Mouse (Mus musculus): Measurements from ENCODE around the gene Col27a1.

Gene Col27a1

DNA sequence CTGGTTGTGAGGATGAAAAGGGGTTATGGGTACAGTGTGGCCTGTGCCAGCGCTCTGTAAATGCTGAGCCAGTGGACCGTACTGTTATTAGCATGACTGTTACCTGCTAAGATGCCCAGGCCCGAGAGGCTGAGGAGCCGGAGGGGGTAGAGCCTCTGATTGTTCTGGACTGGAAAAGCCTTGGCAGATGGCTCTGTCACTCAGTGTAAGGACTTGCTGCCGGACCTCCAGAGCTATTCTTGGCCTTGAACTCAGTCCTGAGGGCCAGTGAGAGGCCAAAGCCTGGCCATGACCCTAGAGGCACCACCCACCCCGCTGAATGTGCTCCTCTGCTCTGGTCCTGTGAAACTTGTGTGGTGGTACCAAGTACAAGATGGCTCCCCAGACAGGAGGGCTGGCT, 52.5 kb downstream of the Col27a1 start:
- no peak for DNase-seq

DNA sequence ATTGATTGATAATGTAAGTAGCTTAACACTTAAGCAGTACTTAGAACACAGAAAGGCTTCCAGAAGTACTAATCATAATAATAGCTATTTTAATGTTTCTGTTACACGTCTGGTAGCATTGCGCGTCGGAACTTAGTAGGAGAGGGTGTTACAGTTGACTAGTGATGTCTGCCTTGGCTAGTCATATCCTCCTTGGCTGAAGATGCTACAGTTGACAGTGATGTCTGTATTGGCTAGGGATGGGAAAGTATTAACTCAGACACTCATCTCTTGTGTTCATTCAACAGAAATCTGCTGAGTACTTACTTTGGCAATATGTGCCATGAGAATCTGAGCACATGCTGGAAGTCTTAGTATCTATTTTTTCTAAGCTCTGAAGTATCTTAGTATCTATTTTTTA, 53.3 kb downstream of the Col27a1 start:
- DNase-seq: no peak

DNA sequence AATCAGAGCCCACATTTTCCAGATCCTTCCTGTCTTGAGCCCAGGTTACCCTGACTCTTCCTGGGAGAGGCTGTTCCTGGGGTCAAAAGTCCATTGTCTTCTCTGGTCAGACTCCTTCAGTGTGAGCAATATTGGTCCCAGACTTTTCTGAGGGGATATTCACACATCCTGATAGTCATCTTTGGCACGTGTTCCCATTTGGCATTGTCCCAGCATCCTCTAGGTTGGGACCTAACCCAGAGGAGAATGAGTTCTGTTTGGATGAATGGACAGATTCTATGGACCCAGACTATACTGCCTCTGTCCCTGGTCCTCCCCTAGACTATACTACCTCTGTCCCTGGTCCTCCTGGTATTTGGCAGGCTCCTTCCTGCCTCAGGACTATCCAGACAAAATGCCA, 53.8 kb downstream of the Col27a1 start:
- DNase-seq: no peak

DNA sequence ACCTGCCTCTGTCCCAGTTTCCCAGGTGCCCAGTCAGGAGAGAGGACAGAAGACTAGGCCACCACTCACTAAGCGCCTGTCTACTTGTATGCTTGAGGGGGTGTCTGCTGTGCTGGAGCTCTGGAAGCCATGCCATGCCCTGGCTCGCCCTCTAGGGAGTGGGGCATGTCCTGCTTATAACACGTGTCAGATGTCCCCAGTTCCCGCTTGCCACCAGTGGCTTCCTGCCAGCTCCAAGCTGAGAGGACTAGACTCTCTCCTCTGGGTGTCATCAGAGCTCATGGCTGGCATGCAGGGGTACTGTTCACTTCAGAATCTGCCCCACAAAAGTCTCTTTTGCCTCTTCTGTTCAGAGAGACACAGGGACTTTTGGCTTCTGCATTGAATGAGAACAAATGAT, 55.0 kb downstream of the Col27a1 start:
- DNase-seq: peak; percentile 97

DNA sequence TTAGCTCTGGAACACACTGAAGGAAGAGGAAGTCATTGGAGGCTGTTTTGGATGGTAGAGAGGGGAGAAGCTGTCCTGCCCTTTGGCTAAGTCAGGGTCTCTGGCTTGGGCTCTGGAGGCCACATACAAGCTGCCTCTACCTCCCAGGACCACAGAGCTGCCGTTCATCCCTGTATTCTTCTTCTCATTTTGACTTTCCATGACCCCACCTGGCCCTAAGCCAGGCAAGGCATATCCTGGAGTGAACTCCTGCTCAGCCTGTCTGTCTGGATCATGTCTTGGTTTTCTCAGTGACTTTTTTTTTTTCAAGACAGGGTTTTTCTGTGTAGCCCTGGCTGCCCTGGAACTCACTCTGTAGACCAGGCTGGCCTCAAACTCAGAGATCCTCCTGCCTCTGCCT, 60.7 kb downstream of the Col27a1 start:
- DNase-seq: no peak

DNA sequence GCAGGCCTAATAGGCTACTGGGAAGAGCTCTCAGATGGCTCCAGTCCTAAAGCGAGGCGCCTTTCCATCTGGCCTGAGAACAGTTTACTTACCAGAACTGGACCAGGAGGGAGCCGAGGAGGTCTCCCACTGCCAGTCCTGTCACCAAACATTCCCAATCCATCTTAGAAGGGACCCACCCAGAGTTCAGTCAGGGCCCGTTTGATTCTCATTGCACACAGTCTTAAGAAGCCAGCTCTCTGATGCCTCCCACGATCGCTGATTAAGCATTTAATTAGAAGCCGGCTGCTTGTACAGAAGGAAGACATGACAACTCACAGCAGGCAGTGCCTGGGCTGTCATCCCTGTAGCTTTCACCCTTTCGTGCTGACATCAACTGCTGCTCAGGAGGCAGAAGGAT, 61.4 kb downstream of the Col27a1 start:
- DNase-seq: peak; percentile 98

DNA sequence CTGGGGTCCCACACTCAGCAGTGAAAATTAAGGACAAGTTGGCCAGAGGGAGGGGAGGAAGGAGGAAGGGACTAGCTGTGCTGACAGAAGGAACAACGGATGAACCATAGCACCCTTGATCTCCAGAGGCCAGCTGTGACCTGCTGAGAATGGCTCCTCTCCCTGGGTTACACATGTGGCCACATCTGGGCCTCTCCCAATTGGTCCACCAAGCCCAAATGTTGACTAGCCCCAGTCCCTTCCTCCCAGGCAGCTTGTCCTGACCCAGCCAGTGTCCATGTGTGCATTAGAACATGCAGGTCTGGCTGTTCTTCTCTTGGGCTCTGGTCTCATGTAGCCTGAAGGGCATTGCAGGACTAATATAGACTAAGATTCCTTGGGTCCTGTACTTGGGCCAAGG, 62.8 kb downstream of the Col27a1 start:
- DNase-seq: peak; percentile 94

DNA sequence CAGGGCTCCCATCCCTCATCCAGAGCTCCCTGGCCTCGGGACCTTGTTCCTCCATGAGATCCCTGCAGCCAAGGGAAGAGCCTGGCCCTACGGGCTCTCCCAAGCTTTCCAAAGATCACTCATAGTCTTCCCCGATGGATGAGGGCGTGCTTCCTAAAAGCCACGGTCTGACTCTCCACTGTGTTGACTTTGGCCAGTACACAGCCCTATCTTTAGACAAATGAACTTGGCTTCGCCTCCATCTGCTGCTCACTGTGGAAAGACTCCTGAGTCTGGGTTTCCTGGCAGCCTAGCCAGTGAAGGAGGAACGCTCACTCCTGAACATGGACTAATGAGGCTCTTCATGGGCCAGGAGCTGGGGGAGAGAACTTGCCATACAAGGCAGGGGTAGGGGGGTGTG, 65.0 kb downstream of the Col27a1 start:
- peak; percentile 99 for DNase-seq

DNA sequence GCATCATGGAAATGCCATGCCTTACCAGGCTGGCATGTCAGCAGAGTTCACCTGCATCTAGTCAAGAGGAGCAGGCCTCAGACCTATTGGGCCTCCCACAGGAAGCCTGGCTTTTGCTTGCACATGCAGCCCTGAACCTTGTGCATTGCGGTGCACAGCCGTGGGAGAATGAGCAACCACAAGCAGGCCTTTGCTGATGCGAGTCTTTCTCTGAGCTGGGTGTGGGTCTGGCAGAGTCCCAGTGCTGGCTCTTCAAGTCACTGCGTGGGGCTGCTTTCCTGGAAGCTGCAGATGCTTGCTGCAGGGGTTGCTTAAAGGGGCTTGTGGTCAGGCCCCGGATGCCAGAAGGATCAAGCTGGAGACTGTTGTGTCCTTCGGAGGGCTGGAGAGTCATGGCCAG, 67.9 kb downstream of the Col27a1 start:
- peak; percentile 93 for DNase-seq

DNA sequence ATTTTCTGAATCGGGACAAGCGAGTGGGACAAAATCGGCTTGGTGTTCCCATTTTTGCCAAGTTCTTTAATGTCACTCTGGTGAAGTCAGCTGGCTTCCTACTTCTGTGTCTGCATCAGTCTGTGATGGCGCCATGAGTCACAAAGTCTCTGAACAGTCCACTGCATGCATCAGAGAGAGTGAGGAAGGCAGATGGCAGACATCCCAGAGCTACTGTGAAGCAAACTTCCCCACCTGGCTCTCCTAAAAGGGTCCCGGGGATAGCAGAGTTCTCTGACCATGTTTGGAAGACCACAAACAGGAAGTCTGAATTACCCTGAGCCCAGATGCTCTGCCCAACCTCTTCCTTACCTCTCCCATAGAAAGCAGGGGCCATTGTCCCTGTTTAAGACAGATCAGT, 69.5 kb downstream of the Col27a1 start:
- no peak for DNase-seq

DNA sequence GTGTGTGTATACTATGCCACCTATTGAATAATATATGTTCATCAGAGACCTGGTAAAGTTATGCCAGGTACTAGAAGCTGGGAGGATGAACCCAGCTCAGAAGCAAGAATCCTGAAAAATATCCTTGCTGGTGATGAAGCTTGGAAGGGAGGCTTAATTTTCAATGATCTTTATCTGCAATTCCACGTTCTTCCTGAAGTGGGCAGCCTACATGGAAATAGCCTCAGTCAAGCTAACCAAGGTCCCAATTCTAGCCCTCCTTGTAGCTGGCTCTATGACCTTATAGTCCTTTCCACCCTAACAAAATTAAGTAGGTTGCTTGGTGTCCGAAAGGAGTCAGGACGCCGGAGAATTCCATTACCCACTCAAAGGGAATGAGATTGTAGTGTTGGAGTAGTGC, 72.2 kb downstream of the Col27a1 start:
- DNase-seq: no peak

DNA sequence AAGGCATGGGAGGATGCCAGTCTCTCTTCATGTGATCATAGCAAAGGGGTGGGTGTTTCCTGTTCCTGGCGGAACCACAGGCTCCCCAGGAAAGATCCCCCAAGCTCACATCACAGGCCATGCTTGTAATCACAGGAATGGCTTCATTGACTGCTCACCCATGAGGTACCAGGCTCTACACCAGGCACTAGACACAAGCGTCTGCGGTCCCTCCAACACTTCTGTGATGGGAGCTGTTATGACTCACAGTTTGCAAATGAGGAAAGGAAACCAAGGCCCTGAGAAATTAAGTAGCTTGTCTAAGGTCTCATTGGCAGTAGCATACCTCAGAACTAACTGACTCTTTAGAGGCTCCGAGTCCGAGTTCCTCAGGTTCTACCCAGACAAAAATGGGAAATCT, 74.7 kb downstream of the Col27a1 start:
- no peak for DNase-seq

DNA sequence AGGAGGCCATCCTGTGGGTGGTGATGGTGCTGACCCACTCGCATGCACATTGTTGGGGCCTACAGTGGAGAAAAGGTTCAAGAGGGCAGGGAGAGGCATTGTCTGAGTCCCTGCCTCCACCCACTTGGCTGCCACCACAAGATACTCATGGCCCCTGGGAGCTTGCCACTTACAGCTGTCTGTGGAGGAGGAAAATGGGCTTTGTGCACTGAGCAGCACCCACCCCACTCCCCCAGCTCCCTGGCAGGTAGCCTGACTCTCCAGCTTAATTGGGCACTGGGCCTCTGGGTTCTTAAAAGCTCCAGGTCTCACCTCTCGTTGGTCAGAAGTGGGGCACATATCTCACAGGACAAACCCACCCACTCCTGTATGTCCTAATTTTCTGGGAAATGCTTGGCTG, 76.3 kb downstream of the Col27a1 start:
- DNase-seq: no peak

DNA sequence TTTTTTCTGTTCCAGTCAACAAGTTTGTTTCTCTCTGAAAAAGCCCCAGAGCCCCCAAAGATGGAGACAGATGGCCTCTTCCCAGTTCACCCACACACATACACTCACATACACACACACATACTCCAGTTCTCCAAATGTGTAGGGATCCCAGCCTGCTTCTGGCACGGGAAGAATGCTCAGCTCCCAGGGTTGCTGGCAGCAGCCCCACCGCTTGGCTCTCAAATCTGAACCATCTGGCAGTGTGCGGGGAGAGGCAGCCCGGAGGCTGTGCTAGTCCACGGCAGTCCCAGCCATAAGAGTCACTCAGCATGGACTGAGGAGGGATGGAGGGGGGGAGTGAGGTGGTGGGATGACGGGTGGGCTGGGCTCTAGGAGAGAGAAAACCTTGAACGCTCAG, 77.3 kb downstream of the Col27a1 start:
- DNase-seq: peak; percentile 98

DNA sequence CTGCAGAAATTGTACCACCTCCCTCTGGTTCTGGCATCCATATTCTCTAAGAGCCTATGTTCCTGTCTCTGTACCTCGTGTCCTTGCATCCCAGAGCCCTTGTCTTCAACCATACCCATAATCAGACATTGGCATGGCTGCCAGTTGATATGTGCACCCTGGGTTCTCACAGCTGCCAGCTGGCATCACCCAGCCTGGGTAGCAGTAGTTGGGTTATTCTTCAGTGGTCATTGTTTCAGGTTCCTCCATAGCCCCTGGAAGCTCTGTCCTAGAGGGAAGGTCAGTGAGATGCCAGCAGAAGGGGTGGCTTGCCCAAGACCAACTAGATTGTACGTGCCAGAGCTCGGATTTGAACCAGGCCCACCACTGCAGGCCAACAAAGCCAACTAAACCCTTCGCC, 77.9 kb downstream of the Col27a1 start:
- DNase-seq: peak; percentile 93

DNA sequence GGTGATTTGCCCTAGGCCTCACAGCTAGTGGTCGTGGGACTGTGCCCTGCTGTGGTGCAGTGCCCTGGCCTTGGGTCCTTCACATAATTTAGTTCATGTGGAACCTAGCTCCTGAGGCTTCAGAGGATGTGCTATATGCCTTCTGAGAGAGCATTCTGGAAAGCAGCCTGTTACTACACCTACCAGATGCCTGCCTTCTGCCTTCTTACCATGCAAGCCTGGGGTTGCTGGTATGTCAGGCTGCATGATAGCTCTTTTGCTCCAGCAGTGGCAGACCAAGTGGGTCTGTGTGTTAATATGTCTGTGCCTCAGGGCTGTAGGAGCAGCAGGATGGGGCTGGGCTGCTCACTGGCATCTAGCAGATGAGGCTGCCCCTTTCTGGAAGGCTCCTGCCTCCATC, 81.8 kb downstream of the Col27a1 start:
- DNase-seq: no peak

DNA sequence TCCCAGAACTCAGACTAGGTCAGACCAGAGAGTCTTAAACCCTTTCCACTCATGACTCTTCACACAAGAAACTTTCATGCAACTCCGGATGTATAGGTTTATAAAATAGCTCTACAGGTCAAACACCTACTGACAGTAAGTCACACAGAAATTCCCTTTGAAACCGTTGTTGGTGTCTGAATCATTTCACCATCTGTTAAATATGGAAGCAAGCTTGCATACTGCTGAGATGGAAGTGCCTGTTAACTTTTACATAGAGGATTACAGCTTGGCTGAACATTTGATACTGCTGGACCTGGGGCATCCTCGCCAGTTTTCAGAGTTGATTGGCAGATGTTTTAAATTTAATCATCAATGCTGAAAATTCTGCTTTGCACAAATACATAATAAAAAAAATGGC, 82.5 kb downstream of the Col27a1 start:
- DNase-seq: no peak

DNA sequence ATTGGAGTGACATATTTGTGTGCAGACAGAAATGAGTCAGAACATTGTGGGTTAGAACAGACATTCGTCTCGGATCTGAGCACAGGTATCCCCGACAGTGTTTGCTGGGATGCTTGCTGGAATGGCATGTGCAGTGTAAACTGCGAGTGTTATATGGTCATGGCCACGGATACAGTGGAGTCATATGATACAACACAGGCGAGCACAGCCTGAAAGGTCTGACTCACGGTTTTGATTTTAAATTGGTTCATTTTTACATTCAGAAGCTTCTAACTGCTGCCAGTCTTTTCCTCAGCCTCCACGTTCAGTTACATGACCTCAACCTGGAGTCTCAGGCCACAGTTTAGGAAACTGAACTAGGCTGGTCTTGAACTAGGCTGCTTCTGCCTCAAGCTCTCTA, 83.1 kb downstream of the Col27a1 start:
- DNase-seq: no peak

DNA sequence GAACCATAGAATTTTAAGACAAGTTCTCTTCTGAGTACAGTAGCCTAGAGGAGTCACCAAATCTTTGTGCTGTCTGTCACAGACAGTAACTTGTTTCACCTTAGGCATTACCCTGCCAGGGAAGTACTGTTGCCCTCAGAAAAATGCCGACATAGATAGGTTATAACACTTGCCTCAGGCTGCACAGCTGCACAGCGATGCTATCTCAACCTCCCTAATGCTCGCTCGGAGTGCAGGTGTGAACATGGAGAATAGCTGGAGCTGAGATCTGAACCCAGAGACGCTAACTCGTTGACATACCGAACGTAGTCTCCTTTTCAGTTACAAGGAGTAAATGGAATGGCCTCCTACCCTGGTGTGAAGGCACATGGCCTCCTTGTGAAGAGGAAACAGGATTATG, 84.4 kb downstream of the Col27a1 start:
- DNase-seq: no peak

DNA sequence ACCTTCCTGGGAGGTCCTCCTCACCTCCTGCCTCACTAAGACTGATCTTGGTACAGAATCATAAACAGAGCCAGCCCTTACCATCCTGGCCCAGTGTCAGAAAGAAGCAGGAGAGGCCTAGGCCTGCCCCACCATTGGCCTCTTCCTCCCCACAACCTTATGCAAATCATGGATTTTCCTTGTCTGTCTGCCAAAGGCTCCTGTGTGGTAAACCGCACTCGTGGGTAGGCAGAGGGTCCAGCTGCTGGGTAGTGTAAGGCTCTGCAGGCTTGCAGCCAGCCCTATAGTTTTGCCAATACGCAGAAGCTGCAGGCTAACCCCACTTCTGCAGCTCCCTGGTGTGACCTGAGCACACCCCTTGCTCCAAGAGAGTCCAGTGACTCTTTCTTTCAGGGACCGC, 88.8 kb downstream of the Col27a1 start:
- no peak for DNase-seq

DNA sequence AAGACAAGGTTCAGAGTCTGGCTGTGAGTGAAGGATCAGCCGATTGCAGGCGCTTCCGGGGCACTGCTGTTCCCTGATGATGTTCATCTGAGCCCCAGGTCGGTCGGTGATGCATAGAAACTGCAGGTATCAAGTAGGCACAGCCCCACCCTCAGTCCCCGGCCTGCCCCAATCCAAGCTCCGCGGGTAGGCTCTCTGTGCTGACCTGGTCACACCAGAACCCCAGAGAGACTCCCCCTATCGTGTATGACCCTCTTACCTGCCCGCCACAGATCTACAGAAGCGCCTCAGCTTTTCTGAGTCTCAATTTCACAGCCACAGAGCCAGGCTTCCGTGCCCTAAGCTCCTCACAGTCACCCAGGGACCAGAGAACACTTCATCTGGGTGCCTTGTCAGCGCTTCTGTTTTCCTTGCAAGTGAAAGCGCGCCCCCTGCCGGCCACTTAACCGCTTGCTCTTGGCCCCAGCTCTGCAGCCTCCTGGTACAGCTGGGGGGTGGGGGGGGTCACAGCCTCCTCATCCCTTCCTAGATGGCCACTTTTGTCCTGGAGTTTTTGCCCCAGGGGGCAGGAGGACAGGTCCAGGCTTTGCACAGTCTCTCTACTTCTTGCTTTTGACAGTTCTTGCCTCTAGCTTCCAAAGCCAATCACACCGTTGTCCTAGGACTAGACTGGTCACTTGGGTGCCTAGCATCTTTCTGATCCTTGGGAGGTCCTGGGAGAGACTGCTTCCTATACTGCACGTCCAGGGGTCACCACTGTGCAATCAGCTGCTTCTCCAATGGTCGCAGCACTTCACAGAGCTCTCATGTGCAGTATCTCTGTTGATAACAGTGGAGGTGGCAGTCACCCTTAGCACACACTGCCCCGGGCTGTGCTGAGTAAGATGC, 93.6 kb downstream of the Col27a1 start:
- peak; percentile 97 for DNase-seq

DNA sequence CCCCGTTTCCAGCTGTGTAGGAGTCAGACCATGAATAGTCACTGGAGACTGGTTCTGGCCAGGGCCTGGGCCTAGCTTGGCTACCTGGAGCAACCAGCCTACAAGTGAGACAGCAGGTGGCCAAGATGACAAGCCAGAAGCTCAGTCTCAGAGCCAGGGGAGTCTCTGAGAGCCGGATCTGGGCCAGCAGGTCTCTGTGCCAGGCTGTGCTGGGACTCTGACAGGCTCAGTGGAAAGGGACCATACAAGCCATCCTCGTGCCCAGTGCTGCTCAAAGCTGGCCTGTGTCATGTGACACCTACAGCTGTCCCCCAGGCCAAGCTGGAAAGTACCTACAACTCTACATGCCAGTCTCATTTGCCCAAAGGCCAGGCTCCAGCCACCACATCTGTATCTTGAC, 94.5 kb downstream of the Col27a1 start:
- peak; percentile 94 for DNase-seq

DNA sequence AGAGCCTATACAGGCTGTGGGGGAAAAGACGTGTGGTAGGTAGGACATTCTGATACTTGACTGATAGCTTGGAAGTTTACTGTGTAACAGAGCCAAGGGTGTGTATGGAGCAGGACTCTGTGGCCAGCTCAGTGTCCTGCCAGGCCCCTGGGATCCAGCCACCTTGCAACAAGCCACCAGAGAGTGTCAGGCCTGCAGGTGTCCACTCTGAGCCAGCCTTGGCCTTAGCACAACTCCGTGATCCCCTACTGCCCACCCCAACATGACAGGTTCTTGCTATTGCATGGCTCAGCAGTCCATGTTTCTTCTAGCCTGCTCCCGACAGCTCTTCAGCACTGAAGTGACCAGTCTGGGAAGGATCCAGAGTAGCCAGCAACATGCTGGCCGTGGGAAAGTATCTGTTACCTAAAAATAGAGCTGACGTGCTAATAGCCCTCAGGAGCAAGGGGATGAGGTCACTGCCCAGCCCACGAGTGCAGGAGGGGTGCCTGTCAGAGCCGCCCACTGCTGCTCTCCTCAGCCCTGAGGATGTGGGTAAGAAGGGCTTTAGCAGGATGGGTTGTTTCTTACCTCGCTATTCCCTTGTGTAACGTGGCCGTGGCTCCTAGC, 96.5 kb downstream of the Col27a1 start:
- DNase-seq: peak; percentile 97

DNA sequence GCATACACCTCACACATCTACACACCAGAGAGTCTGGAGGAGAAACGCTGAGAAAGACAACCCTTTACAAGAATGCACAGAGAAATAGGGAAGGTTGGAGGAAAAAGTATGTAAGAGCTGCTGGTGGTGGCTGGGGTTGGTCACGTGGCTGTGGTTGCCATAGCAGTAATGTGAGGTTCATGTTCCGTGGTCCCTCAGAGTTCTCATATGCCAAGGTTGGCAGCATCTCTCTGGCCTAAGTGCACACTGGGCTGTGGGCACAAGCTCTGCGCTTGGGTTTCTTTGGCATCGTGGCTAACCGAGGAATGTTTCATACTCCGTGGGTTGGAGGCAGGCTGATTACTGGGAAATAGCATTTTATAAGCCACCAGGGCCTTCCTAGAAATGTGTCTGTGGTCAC, 97.6 kb downstream of the Col27a1 start:
- DNase-seq: no peak

DNA sequence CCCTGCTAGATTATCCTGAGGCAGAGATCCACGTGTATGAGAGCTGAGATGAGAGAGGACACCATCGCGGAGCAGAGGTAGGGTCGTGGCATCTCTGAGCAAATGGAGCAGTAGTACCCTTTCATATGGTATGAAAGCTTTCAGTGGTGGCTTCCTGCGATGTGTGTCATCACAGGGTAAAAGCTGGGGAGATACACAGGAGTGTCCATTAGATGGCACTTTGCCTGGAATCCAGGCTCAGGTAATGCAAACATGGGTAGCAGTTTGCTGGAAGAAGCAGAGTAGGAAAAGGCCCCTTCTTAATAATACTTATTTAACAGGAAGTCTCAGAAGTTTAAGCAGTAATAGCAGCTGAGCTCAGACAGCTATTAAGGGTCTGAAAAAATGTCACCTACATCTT, 100.3 kb downstream of the Col27a1 start:
- no peak for DNase-seq
